Mouse (Mus musculus) bone marrow, adult 2 months (tissue): Measurements from ENCODE around the gene Slc35e3.

Experiments
- CTCF ChIP-seq: fragments of 200-500 bp; IDR thresholded peaks from 2 replicates; pipeline ENCODE4 v1.5.1; 2011; ENCODE audit warnings: low read length, control low read depth; ENCODE audit not compliant: control insufficient read depth, insufficient read depth
- POLR2A ChIP-seq: fragments of 200-500 bp; IDR thresholded peaks from 2 replicates; pipeline ENCODE4 v1.6.1; 2011; ENCODE audit warnings: low read depth, mild to moderate bottlenecking, control low read depth, low read length, borderline replicate concordance; ENCODE audit not compliant: control insufficient read depth

DNA sequence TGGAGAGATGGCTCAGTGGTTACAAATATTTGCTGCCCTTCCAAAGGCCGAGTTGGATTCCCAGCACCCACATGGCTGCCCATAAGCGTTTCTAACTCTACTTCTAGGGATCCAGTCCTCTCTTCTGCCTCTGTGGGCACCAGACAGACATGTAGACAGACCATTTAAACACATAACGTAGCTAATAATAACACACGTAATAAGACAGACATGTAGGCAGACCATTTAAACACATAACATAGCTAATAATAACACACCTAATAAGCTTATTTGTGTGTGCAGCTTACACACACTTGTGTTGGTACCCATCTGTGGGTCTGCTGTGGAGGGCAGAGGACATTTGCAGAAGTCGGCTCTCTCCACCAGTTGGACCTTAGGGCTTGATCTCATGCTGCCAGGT is 10.6 kb upstream of the Slc35e3 start:
- TF ChIP-seq POLR2A (no peak), CTCF (no peak)
